Mouse (Mus musculus) embryonic facial prominence, embryonic 11.5 days (tissue): Measurements from ENCODE around the gene Jarid2. TPM values are rescaled to one million over a fixed set of nuclear protein-coding genes. Genes with fewer than 3 reads are reported as not detected.

ENCODE experiments used
- ATAC-seq: fragments of 200-750 bp; cut with Nextera tagmentation; replicated peaks from 2 replicates; pipeline ENCODE4 v1.8.0; 2017; ENCODE audit warnings: low read depth; ENCODE audit not compliant: insufficient number of reproducible peaks, low FRiP score, low TSS enrichment
- DNase-seq: peaks from one replicate; pipeline ENCODE4 v3.0.0-alpha.2; 2015; ENCODE audit warnings: low spot score
- H3K27ac ChIP-seq: fragments of 300-500 bp; sonication (generic); replicated peaks from 2 replicates; pipeline ENCODE4 v1.5.1; 2014; ENCODE audit warnings: mild to moderate bottlenecking, low read depth, low read length, control low read depth
- H3K27me3 ChIP-seq: fragments of 300-500 bp; sonication (generic); 2 replicates; pipeline ENCODE4 v1.6.1; 2014; ENCODE audit warnings: mild to moderate bottlenecking, low read length, moderate library complexity, mixed read lengths; ENCODE audit not compliant: control insufficient read depth, insufficient read depth
- H3K36me3 ChIP-seq: fragments of 300-500 bp; sonication (generic); replicated peaks from 2 replicates; pipeline ENCODE4 v1.6.1; 2014; ENCODE audit warnings: low read depth, mild to moderate bottlenecking, low read length, moderate library complexity, mixed read lengths; ENCODE audit not compliant: control insufficient read depth, insufficient read depth
- H3K4me1 ChIP-seq: fragments of 300-500 bp; sonication (generic); 2 replicates; pipeline ENCODE4 v1.6.1; 2014; ENCODE audit warnings: low read length, mixed read lengths; ENCODE audit not compliant: control insufficient read depth, insufficient read depth
- H3K4me2 ChIP-seq: fragments of 300-500 bp; sonication (generic); 2 replicates; pipeline ENCODE4 v1.6.1; 2014; ENCODE audit warnings: low read depth, mild to moderate bottlenecking, control low read depth, low read length, moderate library complexity
- H3K4me3 ChIP-seq: fragments of 300-500 bp; sonication (generic); 2 replicates; pipeline ENCODE4 v1.5.1; 2014; ENCODE audit warnings: low read depth, low read length, control low read depth
- H3K9ac ChIP-seq: fragments of 300-500 bp; sonication (generic); replicated peaks from 2 replicates; pipeline ENCODE4 v1.6.1; 2014; ENCODE audit warnings: mild to moderate bottlenecking, control low read depth, low read length
- H3K9me3 ChIP-seq: fragments of 300-500 bp; sonication (generic); replicated peaks from 2 replicates; pipeline ENCODE4 v1.6.1; 2016; ENCODE audit warnings: mild to moderate bottlenecking, low read length, inconsistent platforms, mixed read lengths; ENCODE audit not compliant: control insufficient read depth
- WGBS: fragments of 180-500 bp; shearing (Covaris S2); extraction: QIAGEN DNeasy Blood & Tissue Kit; methylation state at CpG from one replicate; pipeline ENCODE4 v1.1.7; 2014; 5-methylcytosine and 5-hydroxymethylcytosine counted together
- polyA plus RNA-seq: library from polyadenylated mRNA; unstranded; fragments of >200 nt; fragmentation: Nextera tagmentation; extraction: Ambion mirVana; gene quantifications from 2 replicates; pipeline ENCODE4 v1.2.1, GENCODE M21; 2014

Jarid2 gene
- polyA plus RNA-seq, 1 experiment from 2014 or later = 32.9 TPM

- ATAC-seq (no peak), DNase-seq (no peak)
- Histone ChIP-seq H3K4me2 (no peak overlapping the region), H3K27me3 (no peaks in the 10 kb centered on the region), H3K36me3 (no peaks in the 10 kb centered on the region), H3K9ac (no peak overlapping the region), H3K9me3 (no peaks in the 10 kb centered on the region), H3K4me3 (no peak overlapping the region), H3K27ac (no peak overlapping the region), H3K4me1 (no peaks in the 10 kb centered on the region)
- 87% methylated on average over 9 of the region's 9 CpGs for WGBS
Observed at GRCm38 (mm10) chr13:44788352-44789125, 59.3 kb downstream of the Jarid2 start.

- H3K36me3 ChIP-seq = no peaks in the 10 kb centered on the region
- DNase-seq (no peak), ATAC-seq (no peak)
- no peak overlapping the region for H3K27ac ChIP-seq
- no peaks in the 10 kb centered on the region for H3K9me3 ChIP-seq
- H3K27me3 ChIP-seq = no peaks in the 10 kb centered on the region
- H3K4me1 ChIP-seq = no peaks in the 10 kb centered on the region
- no peak overlapping the region for H3K4me3 ChIP-seq
- no peak overlapping the region for H3K9ac ChIP-seq
- H3K4me2 ChIP-seq = no peak overlapping the region
- WGBS = 64% methylated on average over 2 of the region's 2 CpGs
Observed at GRCm38 (mm10) chr13:44789982-44790381, 60.7 kb downstream of the Jarid2 start.

- no peak for DNase-seq
- Histone ChIP-seq H3K9ac (no peak overlapping the region), H3K27ac (no peak overlapping the region), H3K4me2 (no peak overlapping the region), H3K27me3 (no peaks in the 10 kb centered on the region), H3K4me1 (0 out of 2 replicates have a peak, but pooled peaks cover 2% of the 10 kb centered on the region), H3K36me3 (no peaks in the 10 kb centered on the region), H3K9me3 (no peaks in the 10 kb centered on the region), H3K4me3 (no peak overlapping the region)
- WGBS = 74% methylated on average over 3 of the region's 3 CpGs
- ATAC-seq = no peak
Observed at GRCm38 (mm10) chr13:44792361-44792892, 63.2 kb downstream of the Jarid2 start.

DNA sequence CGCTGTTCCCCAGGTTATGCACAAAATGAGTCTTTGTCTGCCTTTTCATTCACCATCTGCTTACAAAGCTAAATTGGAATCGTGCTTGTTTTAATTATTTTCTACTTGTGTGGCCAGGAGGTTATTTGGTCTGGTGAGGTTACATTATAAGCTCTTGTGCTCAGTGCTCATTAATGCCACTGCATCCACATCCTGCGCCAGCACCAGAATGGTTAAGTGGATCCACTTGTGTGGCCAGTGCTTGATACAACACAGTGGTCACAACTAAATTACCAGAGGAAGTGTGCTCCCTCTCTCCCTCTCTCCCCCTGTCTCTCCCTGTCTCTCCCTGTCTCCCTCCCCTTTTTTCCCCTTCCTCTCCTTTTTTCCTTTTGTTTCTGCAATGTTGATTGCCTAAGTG, 66.6 kb downstream of the Jarid2 start:
- no peaks in the 10 kb centered on the region for H3K36me3 ChIP-seq
- 0 out of 2 replicates have a peak, but pooled peaks cover 2% of the 10 kb centered on the region for H3K4me1 ChIP-seq

GRCm38 (mm10) chr13:44796775-44797174, 67.5 kb downstream of the Jarid2 start:
- Histone ChIP-seq H3K9me3 (no peaks in the 10 kb centered on the region), H3K27me3 (no peaks in the 10 kb centered on the region), H3K9ac (no peak overlapping the region), H3K4me1 (0 out of 2 replicates have a peak, but pooled peaks cover 2% of the 10 kb centered on the region), H3K4me2 (no peak overlapping the region), H3K27ac (no peak overlapping the region), H3K36me3 (no peaks in the 10 kb centered on the region), H3K4me3 (no peak overlapping the region)
- no peak for DNase-seq
- ATAC-seq = no peak
- WGBS = 73% methylated on average over 2 of the region's 2 CpGs

More for the DNA sequence above, 66.6 kb downstream of the Jarid2 start:
- Histone ChIP-seq H3K9ac (no peak overlapping the region), H3K4me3 (no peak overlapping the region), H3K4me2 (no peak overlapping the region), H3K9me3 (no peaks in the 10 kb centered on the region), H3K27me3 (no peaks in the 10 kb centered on the region), H3K27ac (no peak overlapping the region)
- 22% methylated on average over 3 of the region's 3 CpGs for WGBS
- 0 out of 2 replicates have a peak, but pooled peaks have one; percentile 44 for ATAC-seq
- peak; percentile 66 for DNase-seq

DNA sequence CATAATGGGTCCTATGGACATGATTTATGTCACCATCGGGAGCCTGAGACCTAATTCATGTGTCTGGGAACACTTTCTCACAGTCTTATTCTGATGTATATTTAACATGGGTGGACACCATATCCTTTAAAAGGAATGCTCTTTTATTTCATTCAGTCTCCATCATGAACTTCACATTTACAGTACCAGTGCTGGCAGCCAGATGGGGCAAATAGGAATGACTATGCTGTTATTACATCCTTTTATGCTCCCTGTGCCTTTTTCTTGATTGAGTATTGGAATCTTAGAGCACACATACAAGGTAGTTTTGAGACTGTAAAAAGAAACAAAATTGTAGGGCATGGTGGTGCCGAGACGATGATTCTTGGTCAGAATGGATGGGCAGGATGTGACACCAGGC, 69.0 kb downstream of the Jarid2 start:
- Histone ChIP-seq H3K4me2 (no peak overlapping the region), H3K36me3 (no peaks in the 10 kb centered on the region), H3K4me1 (0 out of 2 replicates have a peak, but pooled peaks cover 2% of the 10 kb centered on the region), H3K9ac (no peak overlapping the region), H3K4me3 (no peak overlapping the region), H3K27ac (no peak overlapping the region), H3K27me3 (no peaks in the 10 kb centered on the region), H3K9me3 (no peaks in the 10 kb centered on the region)
- ATAC-seq = no peak
- WGBS = 82% methylated on average over 3 of the region's 3 CpGs
- no peak for DNase-seq

DNA sequence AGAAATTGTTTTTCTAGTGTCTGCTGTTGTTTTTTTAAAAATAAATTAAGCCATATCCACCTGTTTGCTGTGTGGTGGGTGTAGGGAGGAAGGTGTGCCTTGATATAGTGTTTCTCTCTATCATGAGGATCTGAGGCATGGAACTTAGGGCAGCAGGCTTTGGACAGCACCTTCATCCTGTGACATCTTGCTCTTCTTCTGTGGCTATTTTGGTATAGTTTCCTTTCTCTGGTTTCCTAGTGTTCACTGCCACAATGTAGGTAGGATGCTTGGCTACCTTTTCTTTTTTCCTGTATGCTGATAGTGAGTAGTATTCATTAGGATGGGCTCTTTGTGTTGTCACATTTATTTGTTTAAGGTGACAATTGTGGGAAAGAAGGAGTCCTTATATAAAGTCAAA, 69.9 kb downstream of the Jarid2 start:
- H3K27ac ChIP-seq = no peak overlapping the region
- H3K4me2 ChIP-seq = no peak overlapping the region
- ATAC-seq (no peak), DNase-seq (no peak)
- H3K4me1 ChIP-seq = 0 out of 2 replicates have a peak, but pooled peaks cover 2% of the 10 kb centered on the region
- H3K4me3 ChIP-seq = no peak overlapping the region
- H3K9ac ChIP-seq = no peak overlapping the region
- H3K9me3 ChIP-seq = no peaks in the 10 kb centered on the region
- no peaks in the 10 kb centered on the region for H3K27me3 ChIP-seq
- no peaks in the 10 kb centered on the region for H3K36me3 ChIP-seq

DNA sequence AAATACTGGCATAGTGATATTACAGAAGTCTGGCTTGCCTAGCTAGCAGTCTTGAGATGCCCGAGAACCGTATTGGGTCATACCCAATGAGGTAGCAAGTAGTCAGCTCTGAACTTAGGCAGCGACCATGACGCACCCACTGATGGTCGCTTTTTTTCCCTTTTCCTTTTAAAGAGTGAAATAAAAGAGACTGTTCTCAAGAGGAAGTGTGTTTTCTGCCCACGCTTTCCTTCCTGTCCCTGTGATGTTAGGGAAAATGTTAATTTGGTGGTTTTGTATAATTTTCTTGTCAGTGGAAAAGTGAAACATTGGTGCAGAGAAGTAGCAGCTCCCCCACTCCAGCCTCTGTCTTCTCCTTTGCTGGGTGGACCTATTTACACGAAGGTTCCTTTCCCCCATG, 70.8 kb downstream of the Jarid2 start:
- Histone ChIP-seq H3K4me2 (no peak overlapping the region), H3K4me1 (0 out of 2 replicates have a peak, but pooled peaks cover 2% of the 10 kb centered on the region), H3K4me3 (no peak overlapping the region), H3K9me3 (no peaks in the 10 kb centered on the region), H3K27ac (no peak overlapping the region), H3K36me3 (no peaks in the 10 kb centered on the region), H3K27me3 (no peaks in the 10 kb centered on the region), H3K9ac (no peak overlapping the region)
- WGBS = 75% methylated on average over 7 of the region's 7 CpGs
- DNase-seq (no peak), ATAC-seq (no peak)
